Mouse (Mus musculus): ENCODE results near the gene Pnrc1.
"Not testable (repeated sequence)": the region's sequence is repeated elsewhere in the genome, so short reads cannot be mapped to it uniquely, and the experiment has no call there.

The Pnrc1 gene

GRCm38 (mm10) chr4:33290002-33290401 lies at the start of gene Pnrc1:
Pnrc1 (minus strand) TSS chr4:33290163.
- peak; percentile 20 for DNase-seq

- DNase-seq, result no peak
Measured at GRCm38 (mm10) chr4:33337999-33338398, 48.0 kb upstream of the Pnrc1 start.

- no peak for DNase-seq
Measured at GRCm38 (mm10) chr4:33332956-33333455, 43.0 kb upstream of the Pnrc1 start.

- DNase-seq, result no peak
Measured at GRCm38 (mm10) chr4:33331147-33331546, 41.2 kb upstream of the Pnrc1 start.

- no peak for DNase-seq
Measured at GRCm38 (mm10) chr4:33315840-33316239, 25.9 kb upstream of the Pnrc1 start.

GRCm38 (mm10) chr4:33314150-33314549 lies 24.2 kb upstream of the Pnrc1 start:
- DNase-seq, result not testable (repeated sequence)

- DNase-seq, result no peak
Measured at GRCm38 (mm10) chr4:33310840-33311437, 21.0 kb upstream of the Pnrc1 start.

GRCm38 (mm10) chr4:33309764-33310757 lies 20.1 kb upstream of the Pnrc1 start, which contains the start of gene Rngtt:
Rngtt (plus strand) TSS chr4:33310311.
- peak; percentile 95 for DNase-seq

- no peak for DNase-seq
Measured at GRCm38 (mm10) chr4:33307146-33307545, 17.2 kb upstream of the Pnrc1 start.

GRCm38 (mm10) chr4:33303057-33303456 lies 13.1 kb upstream of the Pnrc1 start:
- no peak for DNase-seq

GRCm38 (mm10) chr4:33300891-33301665 lies 11.1 kb upstream of the Pnrc1 start:
- DNase-seq, result not testable (repeated sequence)

- DNase-seq, result peak; percentile 42
Measured at GRCm38 (mm10) chr4:33292409-33293370, 2.7 kb upstream of the Pnrc1 start.

- DNase-seq, result no peak
Measured at GRCm38 (mm10) chr4:33290878-33291277, 915 bp upstream of the Pnrc1 start.

GRCm38 (mm10) chr4:33289106-33289650 lies 785 bp downstream of the Pnrc1 start:
- no peak for DNase-seq

- no peak for DNase-seq
Measured at GRCm38 (mm10) chr4:33285448-33285847, 4.5 kb downstream of the Pnrc1 start.

- DNase-seq, result no peak
Measured at GRCm38 (mm10) chr4:33284083-33284880, 5.7 kb downstream of the Pnrc1 start.

- DNase-seq, result no peak
Measured at GRCm38 (mm10) chr4:33281891-33282685, 7.9 kb downstream of the Pnrc1 start.

- no peak for DNase-seq
Measured at GRCm38 (mm10) chr4:33273437-33273836, 16.5 kb downstream of the Pnrc1 start.

Measured in cerebellum, adult 9-11 months (tissue).